Mouse (Mus musculus) lung, embryonic 14.5 days (tissue): ENCODE measurements around the gene Ahrr. TPM values are rescaled to one million over a fixed set of nuclear protein-coding genes. Genes with fewer than 3 reads are reported as not detected.

Experiments
- ATAC-seq: fragments of 200-750 bp; cut with Nextera tagmentation; 2 replicates; pipeline ENCODE4 v1.8.0; 2017; ENCODE audit warnings: mild to moderate bottlenecking, moderate TSS enrichment, moderate library complexity; ENCODE audit not compliant: insufficient read depth
- DNase-seq: peaks from one replicate; pipeline ENCODE4 v3.0.0-alpha.2; 2015
- H3K27ac ChIP-seq: fragments of 300-500 bp; sonication (generic); 2 replicates; pipeline ENCODE4 v1.5.1; 2014; ENCODE audit warnings: low read depth, mild to moderate bottlenecking, moderate library complexity
- H3K27me3 ChIP-seq: fragments of 300-500 bp; sonication (generic); 2 replicates; pipeline ENCODE4 v1.6.1; 2014; ENCODE audit warnings: low read length, control low read depth; ENCODE audit not compliant: insufficient read depth
- H3K36me3 ChIP-seq: fragments of 300-500 bp; sonication (generic); 2 replicates; pipeline ENCODE4 v1.6.1; 2014; ENCODE audit warnings: control low read depth; ENCODE audit not compliant: insufficient read depth
- H3K4me1 ChIP-seq: fragments of 300-500 bp; sonication (generic); 2 replicates; pipeline ENCODE4 v1.6.1; 2014; ENCODE audit warnings: antibody characterized with exemption, control low read depth; ENCODE audit not compliant: insufficient read depth
- H3K4me2 ChIP-seq: fragments of 300-500 bp; sonication (generic); 2 replicates; pipeline ENCODE4 v1.6.1; 2014; ENCODE audit warnings: mild to moderate bottlenecking
- H3K4me3 ChIP-seq: fragments of 300-500 bp; sonication (generic); 2 replicates; pipeline ENCODE4 v1.5.1; 2014; ENCODE audit warnings: low read depth, low read length
- H3K9ac ChIP-seq: fragments of 300-500 bp; sonication (generic); 2 replicates; pipeline ENCODE4 v1.6.1; 2014
- H3K9me3 ChIP-seq: fragments of 300-500 bp; sonication (generic); 2 replicates; pipeline ENCODE4 v1.6.1; 2016; ENCODE audit warnings: low read depth, low read length, control low read depth
- CTCF ChIP-seq: IDR thresholded peaks from 2 replicates; pipeline ENCODE4 v1.5.1; 2016; ENCODE audit warnings: antibody characterized with exemption, low read depth
- WGBS: fragments of 180-500 bp; shearing (Covaris S2); extraction: QIAGEN DNeasy Blood & Tissue Kit; methylation state at CpG from one replicate; pipeline ENCODE4 v1.1.7; 2014; 5-methylcytosine and 5-hydroxymethylcytosine counted together
- polyA plus RNA-seq: library from polyadenylated mRNA; unstranded; fragments of >200 nt; fragmentation: Nextera tagmentation; extraction: Ambion mirVana; gene quantifications from 2 replicates; pipeline ENCODE4 v1.2.1, GENCODE M21; 2014

Ahrr gene
- polyA plus RNA-seq, 1 experiment from 2014 or later: 0.72 TPM

DNA sequence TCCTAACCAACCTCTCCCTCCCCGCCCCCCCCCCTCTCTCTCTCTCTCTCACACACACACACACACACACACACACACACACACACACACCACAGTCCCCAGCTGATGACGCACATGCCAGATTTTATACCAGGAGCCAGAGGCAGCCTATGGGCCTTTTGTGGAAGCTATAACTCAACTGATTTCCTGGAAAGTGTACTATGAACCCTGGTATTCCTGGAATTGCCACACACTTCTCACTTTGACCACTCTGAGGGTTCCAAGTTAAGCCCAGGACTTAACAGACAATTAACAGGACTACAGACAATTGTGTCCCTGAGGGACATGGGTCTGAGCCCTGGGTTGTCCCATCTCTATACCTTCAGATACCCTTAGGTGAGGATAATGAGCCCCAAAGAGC, 9.8 kb downstream of the Ahrr start:
- Histone ChIP-seq H3K9ac (no peak overlapping the region), H3K27me3 (no peaks in the 10 kb centered on the region), H3K36me3 (no peaks in the 10 kb centered on the region), H3K4me2 (no peak overlapping the region), H3K4me3 (no peak overlapping the region), H3K27ac (no peak overlapping the region), H3K4me1 (no peaks in the 10 kb centered on the region), H3K9me3 (no peaks in the 10 kb centered on the region)
- DNase-seq: no peak
- TF ChIP-seq CTCF: no peak
- WGBS: 62% methylated on average over 2 of the region's 2 CpGs
- ATAC-seq: no peak

DNA sequence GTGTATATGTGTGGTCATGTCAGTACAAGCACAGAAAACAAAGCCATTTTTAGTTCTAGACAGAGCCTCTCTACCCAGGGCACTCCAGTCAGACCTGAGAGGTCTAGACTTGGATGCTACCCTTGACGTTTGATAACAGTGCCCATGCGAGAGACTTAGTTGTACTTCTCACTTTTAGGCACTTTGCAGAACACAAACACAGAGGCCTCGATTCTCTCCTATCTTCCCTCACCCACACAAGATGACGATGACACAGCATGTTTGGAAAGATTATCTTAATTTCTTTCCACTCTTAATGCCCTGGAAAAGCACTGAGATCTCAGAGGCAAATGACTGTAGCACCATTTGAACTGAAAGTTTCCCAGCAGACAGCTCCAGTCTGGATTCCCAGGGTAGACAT, 16.4 kb downstream of the Ahrr start:
- no peaks in the 10 kb centered on the region for H3K4me1 ChIP-seq
- no peak overlapping the region for H3K4me3 ChIP-seq
- H3K9ac ChIP-seq: no peak overlapping the region
- no peak for TF ChIP-seq CTCF
- no peak overlapping the region for H3K4me2 ChIP-seq
- ATAC-seq: no peak
- H3K36me3 ChIP-seq: no peaks in the 10 kb centered on the region
- DNase-seq: no peak
- no peaks in the 10 kb centered on the region for H3K9me3 ChIP-seq
- 58% methylated on average over 4 of the region's 4 CpGs for WGBS
- H3K27ac ChIP-seq: no peak overlapping the region
- no peaks in the 10 kb centered on the region for H3K27me3 ChIP-seq

- peak; percentile 75 for TF ChIP-seq CTCF
- peak overlapping the region; percentile 94 for H3K4me2 ChIP-seq
- H3K36me3 ChIP-seq: no peaks in the 10 kb centered on the region
- H3K27me3 ChIP-seq: no peaks in the 10 kb centered on the region
- peak overlapping the region; percentile 68 for H3K9ac ChIP-seq
- 4% methylated on average over 10 of the region's 10 CpGs for WGBS
- no peaks in the 10 kb centered on the region for H3K9me3 ChIP-seq
- peak overlapping the region; percentile 43 for H3K4me3 ChIP-seq
- H3K27ac ChIP-seq: no peak overlapping the region
- H3K4me1 ChIP-seq: no peaks in the 10 kb centered on the region
- DNase-seq: peak; percentile 77
- peak; percentile 93 for ATAC-seq
Observed at GRCm38 (mm10) chr13:74260231-74260992, 31.7 kb downstream of the Ahrr start.

DNA sequence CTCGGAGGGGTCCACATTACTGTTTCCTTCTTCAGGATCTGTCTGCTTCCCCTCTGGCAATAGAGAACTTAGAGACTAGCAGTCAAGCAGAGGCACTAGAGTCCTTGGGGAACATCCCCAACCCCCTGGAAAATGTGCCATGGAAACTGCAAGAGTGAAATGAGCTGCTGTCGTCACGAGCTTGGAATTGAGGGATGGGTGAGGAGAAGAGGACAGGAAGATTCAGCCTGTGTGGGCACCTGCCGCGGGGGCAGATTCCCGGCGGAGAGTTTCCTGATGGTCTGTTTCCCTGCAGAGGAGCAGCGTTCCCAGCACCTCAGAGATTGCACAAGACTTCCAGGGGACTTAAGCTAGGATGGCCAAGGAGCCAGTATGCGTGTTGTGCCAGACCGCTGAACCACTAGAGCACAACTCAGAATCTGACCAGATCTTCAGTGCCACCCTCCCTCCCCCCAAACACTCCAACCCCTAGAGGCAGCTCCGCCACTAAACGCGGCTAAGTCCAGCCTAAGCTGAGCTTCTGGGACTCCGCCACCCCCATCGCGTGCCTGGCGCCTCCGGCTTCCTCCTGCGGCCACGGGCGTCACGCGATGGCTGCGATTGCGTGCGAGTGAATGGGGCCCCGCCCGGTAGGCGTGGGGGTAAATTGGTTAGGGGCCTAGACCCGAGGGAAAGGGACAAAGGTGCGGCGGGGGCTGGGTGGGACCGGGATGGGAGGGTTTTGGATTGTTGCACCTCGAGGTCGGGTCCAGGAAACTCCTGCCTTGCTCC, 32.5 kb downstream of the Ahrr start:
- H3K36me3 ChIP-seq: no peaks in the 10 kb centered on the region
- H3K27ac ChIP-seq: no peak overlapping the region
- no peaks in the 10 kb centered on the region for H3K4me1 ChIP-seq
- peak overlapping the region; percentile 68 for H3K9ac ChIP-seq
- no peak for TF ChIP-seq CTCF
- H3K4me3 ChIP-seq: peak overlapping the region; percentile 43
- H3K27me3 ChIP-seq: no peaks in the 10 kb centered on the region
- ATAC-seq (peak; percentile 93), DNase-seq (peak; percentile 72)
- H3K4me2 ChIP-seq: peak overlapping the region; percentile 94
- 3% methylated on average over 35 of the region's 35 CpGs for WGBS
- no peaks in the 10 kb centered on the region for H3K9me3 ChIP-seq

GRCm38 (mm10) chr13:74246494-74246893, 45.6 kb downstream of the Ahrr start:
- Histone ChIP-seq H3K27ac (no peak overlapping the region), H3K4me2 (no peak overlapping the region), H3K9ac (no peak overlapping the region), H3K9me3 (no peaks in the 10 kb centered on the region), H3K27me3 (no peaks in the 10 kb centered on the region), H3K36me3 (no peaks in the 10 kb centered on the region), H3K4me1 (0 out of 2 replicates have a peak, but pooled peaks cover 5% of the 10 kb centered on the region), H3K4me3 (no peak overlapping the region)
- DNase-seq: peak; percentile 23
- no peak for TF ChIP-seq CTCF
- ATAC-seq: no peak

GRCm38 (mm10) chr13:74245899-74246231, 46.3 kb downstream of the Ahrr start:
- Histone ChIP-seq H3K9ac (no peak overlapping the region), H3K36me3 (no peaks in the 10 kb centered on the region), H3K4me3 (no peak overlapping the region), H3K27me3 (no peaks in the 10 kb centered on the region), H3K27ac (no peak overlapping the region), H3K4me1 (0 out of 2 replicates have a peak, but pooled peaks cover 5% of the 10 kb centered on the region), H3K9me3 (no peaks in the 10 kb centered on the region), H3K4me2 (peak overlapping the region; percentile 29)
- DNase-seq (no peak), ATAC-seq (peak; percentile 63; the same call in 1 of the 2 replicates)
- 61% methylated on average over 4 of the region's 4 CpGs for WGBS
- no peak for TF ChIP-seq CTCF

DNA sequence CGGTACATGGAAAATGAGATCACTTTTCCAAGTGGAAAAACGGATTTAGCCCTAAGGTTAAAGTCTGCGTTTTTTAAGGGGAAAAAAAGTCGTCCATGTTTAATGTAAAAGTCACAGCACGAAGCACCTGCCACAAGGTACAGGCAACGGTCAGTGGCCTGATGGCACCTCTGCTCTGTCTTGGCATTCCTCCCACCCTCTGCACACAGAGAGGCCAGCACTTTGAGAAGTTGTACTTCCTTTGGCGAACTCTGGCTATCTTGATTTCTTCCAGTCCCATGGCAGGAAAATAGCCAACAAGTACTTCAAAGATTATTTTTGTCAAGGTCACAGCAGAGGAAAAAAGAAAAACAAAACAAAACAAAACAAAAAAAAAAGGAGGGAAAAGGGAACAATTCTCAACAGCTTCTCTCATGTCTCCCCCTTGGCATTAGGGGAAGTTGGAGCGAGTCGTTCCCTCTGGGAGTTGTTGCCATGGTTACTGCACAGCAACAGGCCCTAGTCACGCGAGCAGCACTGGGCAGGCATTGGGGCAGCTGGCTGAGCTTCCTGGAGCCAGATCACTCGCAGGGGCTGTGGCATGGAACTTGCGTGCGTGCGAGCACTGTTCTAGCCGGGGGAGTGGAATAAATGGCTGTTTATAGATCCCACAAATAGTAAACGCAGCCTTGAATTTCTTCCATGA, 46.8 kb downstream of the Ahrr start:
- TF ChIP-seq CTCF: no peak
- H3K27me3 ChIP-seq: no peaks in the 10 kb centered on the region
- no peak overlapping the region for H3K27ac ChIP-seq
- WGBS: 30% methylated on average over 17 of the region's 17 CpGs
- no peaks in the 10 kb centered on the region for H3K9me3 ChIP-seq
- H3K36me3 ChIP-seq: no peaks in the 10 kb centered on the region
- peak; percentile 84 for DNase-seq
- peak overlapping the region; percentile 29 for H3K4me2 ChIP-seq
- ATAC-seq: peak; percentile 95
- 0 out of 2 replicates have a peak, but pooled peaks cover 5% of the 10 kb centered on the region for H3K4me1 ChIP-seq
- H3K9ac ChIP-seq: no peak overlapping the region
- H3K4me3 ChIP-seq: no peak overlapping the region
